Mouse (Mus musculus): Measurements from ENCODE around the gene S100a6.

Gene S100a6

DNA sequence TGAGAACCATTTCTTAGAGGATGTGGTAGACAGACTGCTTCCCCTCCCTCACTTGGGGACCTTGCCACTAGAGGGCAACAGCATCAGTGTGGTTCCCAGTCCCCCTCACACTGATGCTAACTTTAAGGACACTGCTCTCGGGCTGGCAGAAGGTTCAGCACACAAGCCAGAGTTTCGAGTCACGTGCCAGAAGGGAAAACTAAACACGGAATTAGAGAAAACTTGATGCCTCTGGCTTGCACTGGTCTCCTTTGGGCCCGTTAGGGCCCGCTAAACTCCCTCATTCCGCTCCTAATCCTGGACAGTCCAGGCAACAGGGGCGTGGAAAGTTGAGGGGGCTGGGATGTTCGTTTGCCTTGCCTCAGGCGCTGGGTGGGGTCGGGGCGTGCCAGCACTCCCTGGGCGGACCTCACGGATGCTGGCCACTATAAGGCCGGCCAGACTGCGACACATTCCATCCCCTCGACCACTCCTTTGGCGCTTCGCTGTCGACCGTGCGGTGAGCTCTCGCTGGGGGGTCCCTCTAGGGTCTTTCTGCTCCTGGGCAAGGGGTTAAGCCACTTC, at the start of gene S100a6:
S100a6 (plus strand) TSS at position 155 of the 564 bp plus-strand sequence.
- no peak for DNase-seq (ENCODE audit: low spot score)

- no peak for DNase-seq (ENCODE audit: low spot score)
Observed at GRCm38 (mm10) chr3:90574691-90575090, 38.0 kb upstream of the S100a6 start.

GRCm38 (mm10) chr3:90575320-90575719, 37.4 kb upstream of the S100a6 start:
- DNase-seq (ENCODE audit: low spot score) = no peak

GRCm38 (mm10) chr3:90576351-90577001, 36.2 kb upstream of the S100a6 start:
- no peak for DNase-seq (ENCODE audit: low spot score)

DNA sequence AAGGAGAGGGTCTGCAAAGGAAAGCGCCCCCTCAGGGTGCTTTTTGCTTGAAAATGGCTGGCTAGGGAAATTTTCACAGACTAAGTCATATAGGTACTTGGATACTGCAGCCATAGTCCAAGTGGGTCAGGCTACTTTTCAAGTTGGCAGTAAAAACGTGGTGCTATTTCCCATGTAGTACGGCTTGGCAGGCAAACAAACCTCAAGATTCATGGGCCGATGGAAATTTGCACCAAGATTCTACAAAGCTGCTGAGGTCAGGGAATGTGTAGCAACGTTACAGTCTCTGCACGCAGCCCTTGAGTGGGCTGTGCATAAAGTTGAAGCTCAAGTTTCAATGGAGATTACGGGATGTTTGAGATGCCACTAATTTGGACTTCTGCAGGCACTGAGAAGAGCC, 33.2 kb upstream of the S100a6 start:
- no peak for DNase-seq (ENCODE audit: low spot score)

DNA sequence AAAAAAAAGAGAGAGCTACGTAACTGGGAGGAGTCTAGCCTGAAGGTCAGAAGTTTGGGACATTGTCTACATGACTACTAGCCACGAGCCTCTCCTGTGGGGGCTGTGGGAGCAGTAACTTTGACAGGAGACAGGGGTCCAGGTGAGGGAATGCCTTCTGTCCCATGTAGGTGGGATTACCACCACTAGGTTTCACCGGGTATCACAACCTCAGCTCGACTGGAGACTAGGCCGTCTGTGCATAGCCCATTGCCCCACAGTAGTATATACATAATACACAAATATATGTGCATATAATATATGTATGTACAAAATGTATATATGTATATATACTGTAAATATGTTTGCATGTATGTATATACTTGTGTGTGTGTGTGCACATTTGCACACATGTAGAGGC, 31.5 kb upstream of the S100a6 start:
- DNase-seq (ENCODE audit: low spot score) = no peak

- DNase-seq (ENCODE audit: low spot score) = no peak
Observed at GRCm38 (mm10) chr3:90582156-90582555, 30.5 kb upstream of the S100a6 start.

GRCm38 (mm10) chr3:90582556-90582955, 30.1 kb upstream of the S100a6 start:
- no peak for DNase-seq (ENCODE audit: low spot score)

DNA sequence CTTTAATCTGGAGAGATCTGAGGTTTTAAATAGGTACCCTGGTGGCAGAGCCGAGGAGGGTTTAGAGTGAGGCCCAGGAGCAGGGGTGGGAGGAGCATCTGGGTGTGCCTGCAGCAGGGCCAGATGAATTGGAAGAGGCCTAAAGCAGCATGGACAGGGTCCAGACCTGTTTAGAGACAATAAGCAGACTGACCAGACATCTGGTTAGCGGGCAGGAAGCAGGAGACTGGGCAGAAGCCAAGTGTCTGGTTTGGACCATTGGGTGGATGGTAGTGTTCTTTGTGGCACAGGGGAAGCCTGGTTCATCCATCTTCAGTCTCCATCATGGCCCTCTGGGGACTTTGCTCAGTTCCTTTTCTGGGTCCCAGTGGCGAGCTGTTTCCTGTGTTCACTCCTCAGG, 28.8 kb upstream of the S100a6 start:
- no peak for DNase-seq (ENCODE audit: low spot score)

DNA sequence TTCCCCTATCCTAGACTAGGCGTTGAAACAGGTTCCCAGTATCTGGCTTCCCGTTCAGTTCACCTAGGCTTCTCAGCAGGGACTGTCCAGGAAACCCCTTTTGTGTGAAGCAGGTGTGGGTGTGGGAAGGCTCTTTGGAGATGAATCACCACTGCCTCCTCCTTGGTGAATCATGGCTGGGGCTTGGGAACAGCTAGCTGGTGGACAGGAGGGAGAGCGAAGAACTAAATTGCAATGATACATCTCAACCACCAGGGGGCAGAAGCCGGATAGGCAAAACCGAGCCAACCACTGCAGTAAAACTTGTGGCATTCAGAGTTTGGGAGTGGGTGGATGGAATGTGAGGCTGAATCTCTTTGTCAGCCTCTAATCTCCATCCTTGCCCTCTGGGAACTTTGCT, 27.1 kb upstream of the S100a6 start:
- DNase-seq (ENCODE audit: low spot score) = peak; percentile 46

- DNase-seq (ENCODE audit: low spot score) = no peak
Observed at GRCm38 (mm10) chr3:90586016-90586643, 26.6 kb upstream of the S100a6 start.

DNA sequence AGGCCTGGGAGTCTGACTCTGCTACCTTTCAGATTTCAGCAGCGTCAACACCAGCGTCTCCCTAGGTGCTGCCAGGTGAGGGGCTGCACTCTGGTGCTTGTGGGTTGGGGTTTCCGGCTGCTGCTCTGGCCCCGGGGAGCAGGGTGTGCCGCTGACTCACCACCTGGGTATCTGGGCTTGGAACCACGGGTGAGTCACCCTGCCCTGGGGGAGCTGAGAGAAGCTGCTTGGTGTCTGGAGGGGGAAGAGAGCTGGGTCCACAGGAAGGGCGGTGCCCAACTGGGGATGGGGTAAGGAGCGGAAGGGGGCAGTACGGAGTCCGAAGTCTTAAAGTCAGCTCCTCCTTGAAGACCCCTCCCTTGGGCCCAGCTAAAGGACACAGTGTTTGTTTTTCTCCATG, 25.8 kb upstream of the S100a6 start:
- no peak for DNase-seq (ENCODE audit: low spot score)

GRCm38 (mm10) chr3:90587361-90588101, 25.2 kb upstream of the S100a6 start:
- no peak for DNase-seq (ENCODE audit: low spot score)

DNA sequence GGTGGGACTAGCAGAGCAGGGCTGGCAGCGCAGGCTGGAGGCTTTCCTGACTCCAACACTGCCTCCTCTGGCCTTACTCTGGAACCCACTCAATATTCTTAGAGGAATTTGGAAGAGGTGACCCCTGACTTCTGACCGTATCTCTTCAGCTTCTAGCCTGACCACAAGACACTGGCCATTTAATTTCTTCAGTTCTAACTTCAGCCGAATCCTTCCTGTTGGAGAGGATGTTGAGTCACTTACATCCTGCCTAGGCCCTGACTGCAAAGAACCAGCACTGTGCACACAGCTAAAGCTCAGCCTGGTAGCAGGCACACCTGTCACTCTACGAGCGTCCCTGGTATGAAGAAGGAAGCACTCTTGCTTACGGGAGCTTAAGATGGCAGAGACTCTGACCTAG, 23.3 kb upstream of the S100a6 start:
- no peak for DNase-seq (ENCODE audit: low spot score)

GRCm38 (mm10) chr3:90589947-90590346, 22.7 kb upstream of the S100a6 start, which contains the start of gene S100a2:
Gene S100a2 (plus strand): TSS chr3:90590247.
- DNase-seq (ENCODE audit: low spot score) = no peak

- DNase-seq (ENCODE audit: low spot score) = no peak
Observed at GRCm38 (mm10) chr3:90594466-90594865, 18.2 kb upstream of the S100a6 start.

DNA sequence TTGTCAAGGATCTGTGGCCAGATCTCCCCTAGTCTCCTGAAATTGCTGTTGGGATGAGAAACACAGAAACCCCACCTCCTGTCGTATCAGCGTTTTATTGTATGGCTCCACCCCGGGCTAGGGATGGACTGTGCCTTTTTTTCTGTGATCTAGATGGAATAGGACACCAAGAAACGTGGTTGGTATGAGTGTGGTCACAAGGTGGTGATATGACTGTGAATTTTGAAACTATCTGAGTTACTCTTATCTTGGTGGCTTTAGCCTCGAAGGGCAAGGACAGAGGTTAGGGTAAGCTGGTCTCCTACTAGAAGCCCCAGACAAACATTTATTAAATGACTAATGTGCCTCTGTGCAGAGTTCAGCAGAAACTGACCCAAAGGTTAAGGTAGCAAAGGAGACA, 17.1 kb upstream of the S100a6 start:
- DNase-seq (ENCODE audit: low spot score) = no peak

- DNase-seq (ENCODE audit: low spot score) = no peak
Observed at GRCm38 (mm10) chr3:90596810-90597209, 15.9 kb upstream of the S100a6 start.

- DNase-seq (ENCODE audit: low spot score) = no peak
Observed at GRCm38 (mm10) chr3:90597736-90598135, 14.9 kb upstream of the S100a6 start.

DNA sequence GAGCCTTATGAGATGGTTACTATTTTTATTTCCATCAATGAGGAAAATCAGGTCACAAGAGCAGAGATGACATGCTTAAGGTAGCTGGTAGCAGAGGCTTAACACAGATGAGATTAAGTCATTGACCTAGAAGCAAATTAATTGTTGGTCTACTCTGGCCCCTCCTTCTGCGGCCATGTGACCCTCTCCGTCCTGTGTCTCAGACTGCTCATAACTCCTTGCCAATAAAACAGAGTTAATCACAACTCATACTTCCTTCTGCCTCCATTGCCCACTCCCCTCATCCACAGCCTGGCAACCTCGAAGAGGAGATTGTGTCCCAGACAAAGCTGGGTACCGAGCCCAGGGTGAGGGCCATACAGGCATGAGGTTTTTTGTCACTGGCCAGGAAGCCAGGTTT, 14.5 kb upstream of the S100a6 start:
- no peak for DNase-seq (ENCODE audit: low spot score)

- no peak for DNase-seq (ENCODE audit: low spot score)
Observed at GRCm38 (mm10) chr3:90599401-90599800, 13.3 kb upstream of the S100a6 start.

- DNase-seq (ENCODE audit: low spot score) = no peak
Observed at GRCm38 (mm10) chr3:90600036-90600435, 12.6 kb upstream of the S100a6 start.

All from layer of hippocampus, adult 9-10 months (tissue).